Mouse (Mus musculus): Measurements from ENCODE around the gene Dchs1. TPM values are rescaled to one million over a fixed set of nuclear protein-coding genes. Genes with fewer than 3 reads are reported as not detected.

Dchs1 gene
- polyA plus RNA-seq (2012; rRNA removed) = 28.5 and 33.8 TPM in 2 replicates

GRCm38 (mm10) chr7:105787285-105788140 lies at the start of gene Dchs1:
Dchs1 (minus strand) TSS chr7:105787654.

GRCm38 (mm10) chr7:105810877-105811489 lies 23.5 kb upstream of the Dchs1 start, which contains the start of gene Mrpl17:
Mrpl17 (minus strand) TSS chr7:105811099.

DNA sequence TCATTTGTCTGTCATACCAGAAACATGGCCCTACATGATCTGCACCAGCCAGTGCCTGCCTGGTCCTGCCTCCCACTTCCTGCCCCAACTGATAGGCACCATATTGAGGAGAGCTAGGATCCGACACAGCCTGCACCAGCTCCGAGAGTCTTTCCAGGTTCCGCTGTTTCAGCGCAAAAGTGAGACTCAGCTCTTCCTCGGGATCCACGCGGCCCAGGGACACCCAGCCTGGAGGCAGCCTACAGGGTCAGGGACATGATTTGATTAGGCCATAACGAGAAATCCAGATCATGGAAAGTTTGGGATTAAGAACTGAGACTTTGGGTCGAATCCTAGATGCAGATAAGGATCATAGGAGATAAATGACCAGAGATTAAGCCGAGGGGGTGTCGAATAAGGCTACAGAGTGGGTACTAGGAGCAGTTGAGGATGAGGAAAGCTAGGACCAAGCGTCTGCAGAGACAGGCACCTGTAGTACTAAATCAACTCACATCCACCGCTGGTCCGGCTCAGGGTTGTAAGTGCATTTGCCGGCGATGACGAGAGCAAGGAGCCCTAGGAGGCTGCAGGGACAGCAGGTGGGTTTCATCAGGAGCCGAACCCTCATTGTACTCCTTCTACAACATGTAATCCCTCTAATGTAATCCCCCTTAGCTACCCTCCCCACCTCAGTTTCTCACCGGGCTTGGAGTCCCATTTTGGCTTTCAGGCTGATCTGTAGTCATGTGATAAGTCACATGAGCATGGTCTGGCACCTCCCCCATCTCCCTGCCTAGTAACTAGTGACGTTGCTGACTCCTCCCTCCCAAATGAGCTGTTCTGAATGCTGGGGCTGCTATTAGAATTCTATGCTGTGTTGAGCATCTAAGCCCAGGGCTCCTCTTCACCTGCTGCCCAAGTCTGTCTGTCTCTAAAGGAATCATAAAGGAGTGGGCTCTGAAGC lies 35.7 kb downstream of the Dchs1 start, which contains the start of gene Tpp1:
Gene Tpp1, minus strand, starts transcription at position 745 of the 943 bp plus-strand sequence.

GRCm38 (mm10) chr7:105743926-105744590 lies 43.4 kb downstream of the Dchs1 start, which contains the start of gene Taf10:
Taf10 (minus strand) TSS chr7:105744361.

DNA sequence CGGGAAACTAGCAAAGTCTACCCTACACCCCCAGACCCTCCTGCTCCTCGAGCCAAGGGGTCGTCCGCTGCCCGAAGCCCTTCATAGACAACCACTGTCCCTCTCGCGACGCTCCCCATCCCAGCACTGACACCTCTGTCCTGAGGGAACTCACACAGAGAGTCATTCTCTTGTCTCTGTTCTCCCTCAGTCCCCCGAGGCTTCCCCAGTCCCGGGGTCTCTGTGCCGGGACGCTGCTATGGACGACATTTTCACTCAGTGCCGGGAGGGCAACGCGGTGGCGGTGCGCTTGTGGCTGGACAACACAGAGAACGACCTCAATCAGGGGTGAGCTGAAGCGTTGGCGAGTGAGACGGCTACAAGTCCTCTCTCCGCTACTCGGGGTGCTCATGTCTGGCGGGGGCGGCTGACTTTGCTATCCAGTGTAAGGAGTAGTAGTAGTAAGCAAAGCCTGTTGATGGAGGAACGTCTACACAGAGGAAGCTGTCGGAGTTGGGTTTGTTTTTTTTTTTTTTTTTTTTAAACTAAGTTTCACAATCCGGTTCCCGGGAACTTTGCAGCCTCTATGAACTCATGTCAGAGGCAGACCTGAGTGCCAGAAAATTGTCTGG lies 50.4 kb downstream of the Dchs1 start, which contains the start of gene Rrp8:
Gene Rrp8, minus strand, starts transcription at position 475 of the 611 bp plus-strand sequence.

GRCm38 (mm10) chr7:105736264-105736901 lies 51.1 kb downstream of the Dchs1 start, which contains the start of gene Ilk:
Ilk (plus strand) TSS chr7:105736592.

Other genes with a start within 250 kb of the Dchs1 start
- 46.2 and 47.8 TPM in 2 replicates for gene Smpd1, start 233.3 kb downstream of the Dchs1 start, polyA plus RNA-seq (2012; rRNA removed)
- 67.2 and 74.9 TPM in 2 replicates for gene Apbb1, start 206.0 kb downstream of the Dchs1 start, polyA plus RNA-seq (2012; rRNA removed)
- 1.8 and 5.5 TPM in 2 replicates for gene Hpx, start 187.5 kb downstream of the Dchs1 start, polyA plus RNA-seq (2012; rRNA removed)
- 78.9 and 79.5 TPM in 2 replicates for gene Trim3, start 154.1 kb downstream of the Dchs1 start, polyA plus RNA-seq (2012; rRNA removed)
- gene Timm10b, start 147.6 kb downstream of the Dchs1 start, polyA plus RNA-seq (2012; rRNA removed) = 127 and 182 TPM in 2 replicates
- gene Arfip2, start 147.2 kb downstream of the Dchs1 start, polyA plus RNA-seq (2012; rRNA removed) = 101 and 109 TPM in 2 replicates
- gene Gm45799, start 147.1 kb downstream of the Dchs1 start, polyA plus RNA-seq (2012; rRNA removed) = 312 and 349 TPM in 2 replicates
- gene Dnhd1, start 136.8 kb downstream of the Dchs1 start, polyA plus RNA-seq (2012; rRNA removed) = 3.2 and 3.6 TPM in 2 replicates
- 257 and 273 TPM in 2 replicates for gene Ilk, start 51.1 kb downstream of the Dchs1 start, polyA plus RNA-seq (2012; rRNA removed)
- 13.0 and 13.6 TPM in 2 replicates for gene Rrp8, start 50.3 kb downstream of the Dchs1 start, polyA plus RNA-seq (2012; rRNA removed)
- gene Taf10, start 43.3 kb downstream of the Dchs1 start, polyA plus RNA-seq (2012; rRNA removed) = 682 and 827 TPM in 2 replicates
- 138 and 205 TPM in 2 replicates for gene Tpp1, start 35.4 kb downstream of the Dchs1 start, polyA plus RNA-seq (2012; rRNA removed)
- 357 and 435 TPM in 2 replicates for gene Mrpl17, start 23.4 kb upstream of the Dchs1 start, polyA plus RNA-seq (2012; rRNA removed)
- 1.8 and 2.7 TPM in 2 replicates for gene Gm4070, start 166.3 kb upstream of the Dchs1 start, polyA plus RNA-seq (2012; rRNA removed)